Mouse (Mus musculus) liver, embryonic 14.5 days (tissue): ENCODE measurements around the gene Aar2. TPM values are rescaled to one million over a fixed set of nuclear protein-coding genes. Genes with fewer than 3 reads are reported as not detected.
A peak's percentile ranks its signal among the peaks of the same experiment; 100 is the strongest.

Experiments
- ATAC-seq: fragments of 200-750 bp; cut with Nextera tagmentation; 2 replicates; pipeline ENCODE4 v1.8.0; 2017; ENCODE audit warnings: moderate number of reproducible peaks, mild to moderate bottlenecking, moderate library complexity; ENCODE audit not compliant: insufficient read depth
- DNase-seq, 3 experiments: peaks; one replicate each; pipeline ENCODE4 v3.0.0-alpha.2; 2012 to 2013; ENCODE audit warnings: low read depth in 3 of 3, low spot score in 3 of 3
- H3K27ac ChIP-seq: fragments of 300-500 bp; sonication (generic); 2 replicates; pipeline ENCODE4 v1.5.1; 2014; ENCODE audit warnings: moderate library complexity, mild to moderate bottlenecking, control low read depth, inconsistent platforms
- H3K27me3 ChIP-seq: fragments of 300-500 bp; sonication (generic); 2 replicates; pipeline ENCODE4 v1.6.1; 2014; ENCODE audit warnings: mild to moderate bottlenecking, low read length, moderate library complexity; ENCODE audit not compliant: control insufficient read depth, insufficient read depth
- H3K36me3 ChIP-seq: fragments of 300-500 bp; sonication (generic); replicated peaks from 2 replicates; pipeline ENCODE4 v1.6.1; 2014; ENCODE audit warnings: low read depth; ENCODE audit not compliant: control insufficient read depth, insufficient read depth
- H3K4me1 ChIP-seq, 2 experiments: fragments of 200-500 bp in 1 of 2; fragments of 300-500 bp in 1 of 2; sonication (generic) in 1 of 2; replicated peaks; 2 replicates each; pipeline ENCODE4 v1.6.1; 2012 to 2014; ENCODE audit warnings: antibody characterized with exemption in 1 of 2, inconsistent platforms in 1 of 2, low read length in 1 of 2; ENCODE audit not compliant: control insufficient read depth in 2 of 2, insufficient read depth in 2 of 2
- H3K4me2 ChIP-seq: fragments of 300-500 bp; sonication (generic); 2 replicates; pipeline ENCODE4 v1.6.1; 2014; ENCODE audit warnings: low read depth, mild to moderate bottlenecking, control low read depth, moderate library complexity
- H3K4me3 ChIP-seq, 2 experiments: fragments of 200-500 bp in 1 of 2; fragments of 300-500 bp in 1 of 2; sonication (generic) in 1 of 2; 2 replicates each; pipeline ENCODE4 v1.5.1; 2012 to 2014; ENCODE audit warnings: low read depth in 2 of 2, low read length in 2 of 2, mild to moderate bottlenecking in 2 of 2, control low read depth in 1 of 2, inconsistent platforms in 1 of 2, moderate library complexity in 1 of 2; ENCODE audit not compliant: insufficient read depth in 1 of 2
- H3K9ac ChIP-seq: fragments of 300-500 bp; sonication (generic); replicated peaks from 2 replicates; pipeline ENCODE4 v1.6.1; 2014; ENCODE audit warnings: mild to moderate bottlenecking, control low read depth, moderate library complexity
- H3K9me3 ChIP-seq: fragments of 300-500 bp; sonication (generic); 2 replicates; pipeline ENCODE4 v1.6.1; 2016; ENCODE audit warnings: low read length, mixed read lengths; ENCODE audit not compliant: control insufficient read depth
- CTCF ChIP-seq: IDR thresholded peaks from 2 replicates; pipeline ENCODE4 v1.5.1; 2016; ENCODE audit warnings: antibody characterized with exemption, low read depth, control low read depth
- EP300 ChIP-seq: IDR thresholded peaks from 2 replicates; pipeline ENCODE4 v1.6.1; 2016; ENCODE audit warnings: antibody characterized with exemption, low read depth
- WGBS: fragments of 180-500 bp; shearing (Covaris S2); extraction: QIAGEN DNeasy Blood & Tissue Kit; methylation state at CpG from one replicate; pipeline ENCODE4 v1.1.7; 2014; ENCODE audit not compliant: insufficient replicate concordance; 5-methylcytosine and 5-hydroxymethylcytosine counted together
- polyA plus RNA-seq, 2 experiments: library from polyadenylated mRNA; depleted of rRNA in 1 of 2; stranded (reverse) in 1 of 2; unstranded in 1 of 2; fragments of >200 nt; fragmentation: Nextera tagmentation in 1 of 2; extraction: Ambion mirVana in 1 of 2; gene quantifications; 2 replicates each; pipeline versions ENCODE4 v1.2.1 to v1.2.3; 2012 to 2014

Gene Aar2
- polyA plus RNA-seq, 2 experiments: 6.0 to 13.2 TPM

DNA sequence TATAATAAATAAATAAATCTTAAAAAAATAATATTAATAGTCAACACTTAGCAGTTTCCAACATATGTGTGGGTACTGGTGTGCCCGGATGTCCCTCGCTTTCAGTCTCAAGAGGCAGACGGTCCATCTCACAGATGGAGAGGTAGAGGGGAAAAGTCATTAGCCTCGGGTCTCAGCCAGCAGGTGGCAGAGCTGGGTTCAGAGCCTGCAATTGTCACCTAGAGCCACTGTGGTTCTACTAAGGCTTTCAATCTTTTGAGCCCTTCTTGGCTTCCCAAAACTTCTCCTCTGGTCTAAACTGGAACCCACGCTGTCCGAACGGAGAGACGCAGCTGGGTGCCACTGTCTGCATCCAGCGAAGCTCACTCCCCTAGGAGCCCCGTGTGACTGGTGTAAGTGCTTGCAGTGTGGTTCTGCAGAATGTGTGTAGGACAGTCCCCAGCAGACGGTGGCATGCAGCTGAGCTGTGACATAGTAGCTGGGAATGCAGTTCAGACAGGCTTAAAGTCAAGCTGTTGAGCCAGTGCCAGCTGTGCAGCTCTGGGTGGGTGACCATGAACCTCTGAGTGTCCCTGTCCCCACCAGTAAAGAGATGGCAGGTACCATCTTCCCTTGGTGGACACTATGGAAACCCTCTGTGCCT is 36.9 kb downstream of the Aar2 start:
- Histone ChIP-seq H3K27me3 (no peaks in the 10 kb centered on the region), H3K36me3 (no peaks in the 10 kb centered on the region), H3K4me2 (no peak overlapping the region), H3K9me3 (no peaks in the 10 kb centered on the region), H3K27ac (no peak overlapping the region), H3K4me1 (no peaks in the 10 kb centered on the region), H3K4me3 (no peak overlapping the region), H3K9ac (no peak overlapping the region)
- ATAC-seq (no peak), DNase-seq (no peak)
- 43% methylated on average over 11 of the region's 11 CpGs for WGBS
- TF ChIP-seq CTCF: peak; percentile 52
- TF ChIP-seq EP300: no peak

DNA sequence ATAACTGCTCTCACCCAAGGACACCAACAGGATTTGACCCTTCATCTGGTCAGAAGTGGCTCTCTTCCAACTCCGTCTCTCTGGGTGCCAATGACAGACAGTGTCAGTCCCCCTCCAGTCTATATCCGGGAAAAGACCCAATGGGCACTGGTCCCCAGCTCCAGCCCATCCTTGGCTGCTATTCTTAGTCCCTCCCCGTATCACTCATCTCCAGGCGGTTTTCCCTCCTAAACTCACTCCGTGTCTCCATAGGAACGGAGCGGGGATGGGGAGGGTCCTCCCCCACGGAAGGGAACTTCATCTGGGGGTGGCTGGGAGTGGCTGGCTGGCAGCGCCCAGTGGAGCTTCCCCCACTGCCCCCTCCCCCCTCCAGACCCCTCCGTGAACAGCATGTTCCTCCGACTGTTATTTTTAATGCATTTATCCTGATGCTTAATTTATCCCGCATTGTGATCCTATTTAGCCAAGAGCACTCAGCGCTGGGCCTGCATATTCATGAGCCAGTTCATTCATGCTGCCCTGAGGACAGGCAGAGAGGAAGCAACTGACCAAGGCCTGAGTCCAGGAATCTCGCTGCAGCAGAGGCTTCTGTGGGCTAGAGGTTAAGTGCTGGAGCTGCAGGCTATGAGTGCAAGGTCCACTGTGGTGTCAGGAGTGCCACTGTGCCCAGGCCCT is 37.5 kb downstream of the Aar2 start:
- WGBS: 40% methylated on average over 14 of the region's 14 CpGs
- Histone ChIP-seq H3K4me2 (no peak overlapping the region), H3K9me3 (no peaks in the 10 kb centered on the region), H3K27me3 (no peaks in the 10 kb centered on the region), H3K4me1 (no peaks in the 10 kb centered on the region), H3K36me3 (no peaks in the 10 kb centered on the region), H3K4me3 (no peak overlapping the region), H3K9ac (no peak overlapping the region), H3K27ac (no peak overlapping the region)
- no peak for DNase-seq
- no peak for TF ChIP-seq EP300
- TF ChIP-seq CTCF: no peak
- ATAC-seq: no peak

DNA sequence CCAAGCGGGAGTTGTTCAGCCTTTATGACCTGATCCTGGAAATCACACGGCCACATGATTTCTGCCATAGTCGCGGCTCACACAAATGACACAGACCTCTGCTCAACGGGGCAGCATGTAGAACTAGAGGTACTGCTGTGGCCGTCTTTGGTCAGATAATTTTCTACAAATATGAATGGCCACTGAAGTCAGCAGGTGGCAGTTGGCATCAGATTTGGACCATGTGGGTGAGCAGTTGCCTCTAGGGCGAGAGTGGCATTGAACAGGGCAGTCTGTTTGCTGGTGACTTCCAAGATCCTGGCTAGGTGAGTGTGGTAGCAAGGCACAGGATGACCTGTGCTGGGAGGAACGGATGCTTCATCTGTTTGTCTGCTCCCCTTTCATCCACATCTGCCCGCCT is 42.1 kb downstream of the Aar2 start:
- Histone ChIP-seq H3K9me3 (no peaks in the 10 kb centered on the region), H3K9ac (no peak overlapping the region), H3K27me3 (no peaks in the 10 kb centered on the region), H3K36me3 (no peaks in the 10 kb centered on the region), H3K4me2 (no peak overlapping the region), H3K4me1 (no peaks in the 10 kb centered on the region), H3K4me3 (no peak overlapping the region), H3K27ac (no peak overlapping the region)
- 70% methylated on average over 9 of the region's 9 CpGs for WGBS
- TF ChIP-seq CTCF (no peak), EP300 (no peak)
- DNase-seq: no peak
- no peak for ATAC-seq

DNA sequence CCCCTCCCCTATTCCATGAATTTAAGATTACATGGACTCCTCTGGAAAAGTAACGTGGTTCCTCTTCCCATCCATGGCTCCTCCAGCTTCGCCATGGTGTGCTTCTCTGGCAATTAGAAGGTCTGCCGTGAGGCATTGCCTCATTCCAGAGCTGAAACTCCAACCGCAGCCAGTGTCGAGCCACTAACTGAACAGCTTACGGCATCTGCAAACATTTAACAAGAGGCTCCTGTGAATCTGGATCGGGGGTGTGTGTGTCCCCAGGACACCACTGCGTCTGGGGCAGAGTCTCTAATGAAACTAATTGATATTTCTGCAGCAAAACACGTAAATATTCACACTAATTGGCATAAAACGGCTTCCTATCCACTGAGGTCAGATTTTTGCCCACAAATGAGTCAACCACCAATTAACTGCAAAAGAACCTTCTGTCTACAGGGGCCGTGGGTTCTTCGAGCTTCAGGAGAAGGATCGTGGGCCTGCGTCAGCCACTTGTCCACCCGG is 47.7 kb downstream of the Aar2 start:
- Histone ChIP-seq H3K4me2 (no peak overlapping the region), H3K9me3 (no peaks in the 10 kb centered on the region), H3K27me3 (no peaks in the 10 kb centered on the region), H3K36me3 (no peaks in the 10 kb centered on the region), H3K27ac (no peak overlapping the region), H3K4me3 (no peak overlapping the region), H3K4me1 (no peaks in the 10 kb centered on the region), H3K9ac (no peak overlapping the region)
- no peak for DNase-seq
- no peak for ATAC-seq
- TF ChIP-seq CTCF: no peak
- TF ChIP-seq EP300: no peak
- 61% methylated on average over 15 of the region's 15 CpGs for WGBS

DNA sequence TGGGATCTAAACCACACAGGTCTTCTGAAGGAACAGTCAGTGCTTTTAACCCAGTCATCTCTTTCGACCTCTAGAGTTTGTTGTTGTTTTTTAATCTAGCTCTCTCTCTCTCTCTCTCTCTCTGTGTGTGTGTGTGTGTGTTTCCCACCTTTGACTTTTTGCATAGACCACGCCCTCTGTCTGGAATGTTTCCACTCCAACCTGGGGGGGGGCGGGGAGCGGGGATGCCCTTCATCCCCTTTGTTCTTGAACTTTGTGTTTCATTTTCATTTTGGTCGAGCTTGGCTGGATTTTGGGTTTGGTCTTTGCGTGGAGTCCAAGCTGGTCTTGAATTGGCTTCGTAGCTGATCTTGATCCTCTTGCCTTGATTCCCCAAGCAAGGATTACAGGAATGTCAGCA is 55.2 kb downstream of the Aar2 start:
- WGBS: 55% methylated on average over 7 of the region's 7 CpGs
- DNase-seq (no peak), ATAC-seq (no peak)
- peaks cover 3% of the 10 kb centered on the region; the same call in 1 of the 2 replicates for H3K27me3 ChIP-seq
- no peaks in the 10 kb centered on the region for H3K4me1 ChIP-seq
- H3K9me3 ChIP-seq: no peaks in the 10 kb centered on the region
- no peak overlapping the region for H3K27ac ChIP-seq
- TF ChIP-seq CTCF (no peak), EP300 (no peak)
- no peak overlapping the region for H3K9ac ChIP-seq
- H3K4me3 ChIP-seq: no peak overlapping the region
- H3K36me3 ChIP-seq: no peaks in the 10 kb centered on the region
- no peak overlapping the region for H3K4me2 ChIP-seq
